Mouse (Mus musculus): ENCODE results near the gene Crygs. TPM values are rescaled to one million over a fixed set of nuclear protein-coding genes. Genes with fewer than 3 reads are reported as not detected.
A peak's percentile ranks its signal among the peaks of the same experiment; 100 is the strongest.

Crygs gene
- not detected in 2 replicates for polyA plus RNA-seq (2014; fragmentation: Nextera tagmentation; extraction: Ambion mirVana)

GRCm38 (mm10) chr16:22811477-22811876 is at the start of gene Crygs:
Crygs (minus strand) TSS chr16:22811577.
- H3K36me3 ChIP-seq (ENCODE audit: control insufficient read depth, insufficient read depth, low read length), result peaks cover 5% of the 10 kb centered on the region
- H3K4me3 ChIP-seq (ENCODE audit: low read depth, low read length), result no peak within 1 kb of the TSS
- no peak within 1 kb of the TSS for H3K4me2 ChIP-seq (ENCODE audit: low read length)
- 0 out of 2 replicates have a peak, but pooled peaks cover 5% of the 10 kb centered on the region for H3K27me3 ChIP-seq (replicated peaks; ENCODE audit: control insufficient read depth, insufficient read depth, low read length)
- H3K9me3 ChIP-seq (replicated peaks; ENCODE audit: control insufficient read depth, low read length), result no peaks in the 10 kb centered on the region
- WGBS, result 68% methylated on average over 2 of the region's 2 CpGs
- no peak within 1 kb of the TSS for H3K9ac ChIP-seq (ENCODE audit: low read length)
- H3K4me1 ChIP-seq (ENCODE audit: control insufficient read depth, insufficient read depth, low read length), result no peaks in the 10 kb centered on the region
- DNase-seq (ENCODE audit: low spot score) (no peak), ATAC-seq (no peak)
- H3K27ac ChIP-seq (ENCODE audit: low read depth, low read length), result no peak within 1 kb of the TSS

- H3K9me3 ChIP-seq (replicated peaks; ENCODE audit: control insufficient read depth, low read length), result no peaks in the 10 kb centered on the region
- peak within 1 kb of the TSS; percentile 87 for H3K9ac ChIP-seq (ENCODE audit: low read length)
- peak within 1 kb of the TSS; percentile 90 for H3K4me3 ChIP-seq (ENCODE audit: low read depth, low read length)
- H3K36me3 ChIP-seq (ENCODE audit: control insufficient read depth, insufficient read depth, low read length), result peaks cover 5% of the 10 kb centered on the region; the same call in 1 of the 2 replicates
- DNase-seq (ENCODE audit: low spot score) (peak; percentile 100), ATAC-seq (peak; percentile 99)
- under 1% methylated on average over 58 of the region's 62 CpGs for WGBS
- H3K4me2 ChIP-seq (ENCODE audit: low read length), result peak within 1 kb of the TSS; percentile 79
- H3K27me3 ChIP-seq (replicated peaks; ENCODE audit: control insufficient read depth, insufficient read depth, low read length), result no peaks in the 10 kb centered on the region
- H3K4me1 ChIP-seq (ENCODE audit: control insufficient read depth, insufficient read depth, low read length), result peaks cover 11% of the 10 kb centered on the region
- H3K27ac ChIP-seq (ENCODE audit: low read depth, low read length), result peak within 1 kb of the TSS; percentile 49; the same call in 1 of the 2 replicates
These were observed 46.2 kb upstream of the Crygs start, which contains the start of the genes Tbccd1 and Dnajb11 for GRCm38 (mm10) chr16:22857431-22858113. Tbccd1 (minus strand) TSS chr16:22857669. Dnajb11 (plus strand) TSS chr16:22857845.

- Histone ChIP-seq H3K36me3 (ENCODE audit: control insufficient read depth, insufficient read depth, low read length) (peaks cover 3% of the 10 kb centered on the region; the same call in 1 of the 2 replicates), H3K4me3 (ENCODE audit: low read depth, low read length) (peak overlapping the region; percentile 90), H3K9ac (ENCODE audit: low read length) (peak overlapping the region; percentile 57), H3K27me3 (replicated peaks; ENCODE audit: control insufficient read depth, insufficient read depth, low read length) (no peaks in the 10 kb centered on the region), H3K4me2 (ENCODE audit: low read length) (peak overlapping the region; percentile 63), H3K27ac (ENCODE audit: low read depth, low read length) (no peak overlapping the region), H3K4me1 (ENCODE audit: control insufficient read depth, insufficient read depth, low read length) (peaks cover 11% of the 10 kb centered on the region), H3K9me3 (replicated peaks; ENCODE audit: control insufficient read depth, low read length) (no peaks in the 10 kb centered on the region)
- ATAC-seq, result no peak
- 13% methylated on average over 9 of the region's 9 CpGs for WGBS
- DNase-seq (ENCODE audit: low spot score), result no peak
These were observed 45.4 kb upstream of the Crygs start for GRCm38 (mm10) chr16:22856773-22857172.

GRCm38 (mm10) chr16:22852709-22853108 is 41.3 kb upstream of the Crygs start:
- Histone ChIP-seq H3K36me3 (ENCODE audit: control insufficient read depth, insufficient read depth, low read length) (no peaks in the 10 kb centered on the region), H3K4me2 (ENCODE audit: low read length) (no peak overlapping the region), H3K4me3 (ENCODE audit: low read depth, low read length) (no peak overlapping the region), H3K27me3 (replicated peaks; ENCODE audit: control insufficient read depth, insufficient read depth, low read length) (no peaks in the 10 kb centered on the region), H3K27ac (ENCODE audit: low read depth, low read length) (no peak overlapping the region), H3K4me1 (ENCODE audit: control insufficient read depth, insufficient read depth, low read length) (peaks cover 5% of the 10 kb centered on the region), H3K9ac (ENCODE audit: low read length) (no peak overlapping the region), H3K9me3 (replicated peaks; ENCODE audit: control insufficient read depth, low read length) (no peaks in the 10 kb centered on the region)
- ATAC-seq (no peak), DNase-seq (ENCODE audit: low spot score) (no peak)
- 94% methylated on average over 4 of the region's 4 CpGs for WGBS

- DNase-seq (ENCODE audit: low spot score) (no peak), ATAC-seq (no peak)
- Histone ChIP-seq H3K27ac (ENCODE audit: low read depth, low read length) (no peak overlapping the region), H3K9me3 (replicated peaks; ENCODE audit: control insufficient read depth, low read length) (no peaks in the 10 kb centered on the region), H3K9ac (ENCODE audit: low read length) (no peak overlapping the region), H3K36me3 (ENCODE audit: control insufficient read depth, insufficient read depth, low read length) (no peaks in the 10 kb centered on the region), H3K4me1 (ENCODE audit: control insufficient read depth, insufficient read depth, low read length) (peaks cover 3% of the 10 kb centered on the region; the same call in 1 of the 2 replicates), H3K4me2 (ENCODE audit: low read length) (no peak overlapping the region), H3K27me3 (replicated peaks; ENCODE audit: control insufficient read depth, insufficient read depth, low read length) (no peaks in the 10 kb centered on the region), H3K4me3 (ENCODE audit: low read depth, low read length) (no peak overlapping the region)
- 78% methylated on average over 1 of the region's 1 CpGs for WGBS
These were observed 37.0 kb upstream of the Crygs start for GRCm38 (mm10) chr16:22848331-22848730.

GRCm38 (mm10) chr16:22847686-22848085 is 36.3 kb upstream of the Crygs start:
- H3K9ac ChIP-seq (ENCODE audit: low read length), result no peak overlapping the region
- no peaks in the 10 kb centered on the region for H3K27me3 ChIP-seq (replicated peaks; ENCODE audit: control insufficient read depth, insufficient read depth, low read length)
- no peaks in the 10 kb centered on the region for H3K9me3 ChIP-seq (replicated peaks; ENCODE audit: control insufficient read depth, low read length)
- H3K27ac ChIP-seq (ENCODE audit: low read depth, low read length), result no peak overlapping the region
- H3K4me1 ChIP-seq (ENCODE audit: control insufficient read depth, insufficient read depth, low read length), result peaks cover 3% of the 10 kb centered on the region; the same call in 1 of the 2 replicates
- no peak overlapping the region for H3K4me2 ChIP-seq (ENCODE audit: low read length)
- DNase-seq (ENCODE audit: low spot score), result no peak
- 83% methylated on average over 1 of the region's 1 CpGs for WGBS
- no peak overlapping the region for H3K4me3 ChIP-seq (ENCODE audit: low read depth, low read length)
- no peak for ATAC-seq
- no peaks in the 10 kb centered on the region for H3K36me3 ChIP-seq (ENCODE audit: control insufficient read depth, insufficient read depth, low read length)

GRCm38 (mm10) chr16:22845481-22845880 is 34.1 kb upstream of the Crygs start:
- H3K4me3 ChIP-seq (ENCODE audit: low read depth, low read length), result no peak overlapping the region
- 85% methylated on average over 4 of the region's 4 CpGs for WGBS
- peaks cover 3% of the 10 kb centered on the region; the same call in 1 of the 2 replicates for H3K4me1 ChIP-seq (ENCODE audit: control insufficient read depth, insufficient read depth, low read length)
- H3K4me2 ChIP-seq (ENCODE audit: low read length), result no peak overlapping the region
- H3K9me3 ChIP-seq (replicated peaks; ENCODE audit: control insufficient read depth, low read length), result no peaks in the 10 kb centered on the region
- DNase-seq (ENCODE audit: low spot score), result no peak
- no peaks in the 10 kb centered on the region for H3K27me3 ChIP-seq (replicated peaks; ENCODE audit: control insufficient read depth, insufficient read depth, low read length)
- no peak overlapping the region for H3K9ac ChIP-seq (ENCODE audit: low read length)
- no peak overlapping the region for H3K27ac ChIP-seq (ENCODE audit: low read depth, low read length)
- ATAC-seq, result no peak
- peaks cover 10% of the 10 kb centered on the region; the same call in 1 of the 2 replicates for H3K36me3 ChIP-seq (ENCODE audit: control insufficient read depth, insufficient read depth, low read length)

- Histone ChIP-seq H3K9ac (ENCODE audit: low read length) (peak overlapping the region; percentile 71; the same call in 1 of the 2 replicates), H3K27ac (ENCODE audit: low read depth, low read length) (no peak overlapping the region)
- 0 out of 2 replicates have a peak, but pooled peaks have one; percentile 23 for ATAC-seq
These were observed 33.5 kb upstream of the Crygs start for GRCm38 (mm10) chr16:22844834-22845233.

More at GRCm38 (mm10) chr16:22844834-22845233, 33.5 kb upstream of the Crygs start:
- H3K27me3 ChIP-seq (replicated peaks; ENCODE audit: control insufficient read depth, insufficient read depth, low read length), result no peaks in the 10 kb centered on the region
- peaks cover 10% of the 10 kb centered on the region; the same call in 1 of the 2 replicates for H3K36me3 ChIP-seq (ENCODE audit: control insufficient read depth, insufficient read depth, low read length)
- no peak for DNase-seq (ENCODE audit: low spot score)
- no peaks in the 10 kb centered on the region for H3K9me3 ChIP-seq (replicated peaks; ENCODE audit: control insufficient read depth, low read length)
- peak overlapping the region; percentile 46 for H3K4me3 ChIP-seq (ENCODE audit: low read depth, low read length)
- H3K4me1 ChIP-seq (ENCODE audit: control insufficient read depth, insufficient read depth, low read length), result peaks cover 3% of the 10 kb centered on the region; the same call in 1 of the 2 replicates
- WGBS, result 59% methylated on average over 5 of the region's 5 CpGs
- peak overlapping the region; percentile 89 for H3K4me2 ChIP-seq (ENCODE audit: low read length)
